Mouse (Mus musculus) C2C12 (cell line): ENCODE results near the gene Nt5c3.

Experiments
- CTCF ChIP-seq: IDR thresholded peaks from one replicate; pipeline ENCODE4 v1.5.1; 2011; ENCODE audit not compliant: control insufficient read depth, insufficient read depth, insufficient read length
- MYOD1 ChIP-seq: IDR thresholded peaks from one replicate; pipeline ENCODE4 v1.6.1; 2011; ENCODE audit warnings: low read depth; ENCODE audit not compliant: control insufficient read depth, insufficient read length
- MYOG ChIP-seq: IDR thresholded peaks from one replicate; pipeline ENCODE4 v1.6.1; 2011; ENCODE audit not compliant: control insufficient read depth, insufficient read length; ENCODE audit errors: extremely low read depth
- USF1 ChIP-seq: IDR thresholded peaks from one replicate; pipeline ENCODE4 v1.6.1; 2011; ENCODE audit warnings: low read depth, mild to moderate bottlenecking, control low read depth, moderate library complexity

DNA sequence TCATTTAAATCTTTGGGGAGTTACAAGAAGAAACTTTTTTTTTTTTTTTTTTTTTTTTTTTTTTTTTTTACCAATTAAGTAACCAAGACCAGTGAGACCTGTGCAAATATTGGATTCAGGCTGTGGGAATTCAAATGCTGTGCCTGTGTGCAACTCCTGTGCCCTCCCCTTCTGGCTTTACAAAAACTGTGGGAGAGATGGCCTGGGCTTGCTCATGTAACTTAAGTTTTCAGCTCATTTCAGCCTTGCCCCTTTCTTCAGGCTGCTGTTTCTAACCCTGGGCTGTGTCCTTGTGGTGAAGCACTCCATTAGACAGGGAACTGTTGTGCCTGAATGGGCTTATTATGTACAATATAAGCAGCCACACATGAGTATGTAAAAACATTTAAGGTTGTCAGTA is 90.9 kb downstream of the Nt5c3 start:
- TF ChIP-seq CTCF (no peak), MYOD1 (no peak), MYOG (no peak), USF1 (no peak)
